Mouse (Mus musculus): Measurements from ENCODE around the gene Ppp2r5c.
A peak's percentile ranks its signal among the peaks of the same experiment; 100 is the strongest.

Gene Ppp2r5c

DNA sequence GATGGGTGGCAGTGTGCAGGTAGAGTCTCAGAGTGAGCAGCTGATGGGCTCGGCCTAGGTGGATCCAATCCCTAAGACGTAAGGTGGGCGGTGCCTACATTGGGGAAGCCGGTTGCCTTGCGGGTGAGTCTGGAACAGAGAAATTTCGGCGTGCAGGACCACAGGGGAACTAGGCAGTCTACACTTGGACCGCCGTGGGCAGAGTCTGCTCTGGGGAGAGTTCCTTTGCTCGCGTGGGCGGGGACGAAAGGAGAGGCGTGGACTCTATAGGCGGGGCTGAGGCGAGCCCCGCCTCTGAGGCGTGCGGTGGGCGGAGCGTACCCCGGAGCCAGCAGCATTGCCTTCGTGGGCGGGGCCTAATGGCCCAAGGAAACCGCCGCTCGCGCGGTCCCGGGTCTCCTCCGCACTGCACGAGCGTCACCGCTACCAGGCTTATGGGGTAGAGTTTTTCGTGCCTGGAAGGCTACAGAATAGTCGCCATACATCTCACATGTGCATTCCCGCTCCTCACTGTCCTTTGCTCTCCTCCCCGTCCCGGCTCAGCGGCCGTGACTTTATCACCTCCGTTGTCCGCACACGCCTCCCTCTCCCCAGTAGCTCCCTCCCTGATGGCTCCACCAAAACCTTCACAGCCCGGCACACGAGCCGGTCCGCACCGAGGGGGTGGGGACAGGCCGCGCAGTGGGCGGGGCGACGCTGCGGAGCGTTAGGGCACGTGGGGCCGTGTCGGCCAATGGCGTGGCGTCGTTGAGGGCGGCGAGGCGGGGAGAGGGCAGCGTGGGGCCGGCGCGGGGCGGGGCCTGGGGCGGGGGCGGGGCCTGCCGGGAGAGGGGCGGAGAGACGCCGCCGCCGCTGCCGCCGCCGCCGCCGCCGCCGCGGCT, at the start of gene Ppp2r5c:
TSS of gene Ppp2r5c (plus strand) at position 831 of the 881 bp plus-strand sequence.
- DNase-seq (ENCODE audit: low read depth), result peak; percentile 97

DNA sequence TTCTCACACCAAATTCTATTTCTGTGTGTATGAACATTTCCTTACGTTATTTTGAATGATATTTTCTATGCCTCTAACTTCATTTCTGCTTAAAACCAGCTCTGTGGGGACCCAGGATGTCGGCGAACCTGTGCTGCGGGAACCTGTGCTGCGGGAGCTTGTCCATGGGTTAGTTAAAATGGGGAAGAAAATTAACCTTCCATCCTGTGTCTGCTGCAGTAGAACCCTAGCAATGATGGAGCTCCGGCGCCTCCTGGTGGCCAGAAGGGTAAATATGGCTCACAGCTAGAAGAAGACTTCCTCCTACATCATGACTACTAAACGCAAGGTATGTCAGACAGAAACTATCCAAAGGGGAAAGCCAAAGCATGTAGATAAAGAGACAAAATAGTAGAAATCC, 48.6 kb upstream of the Ppp2r5c start:
- DNase-seq (ENCODE audit: low read depth), result peak; percentile 73

DNA sequence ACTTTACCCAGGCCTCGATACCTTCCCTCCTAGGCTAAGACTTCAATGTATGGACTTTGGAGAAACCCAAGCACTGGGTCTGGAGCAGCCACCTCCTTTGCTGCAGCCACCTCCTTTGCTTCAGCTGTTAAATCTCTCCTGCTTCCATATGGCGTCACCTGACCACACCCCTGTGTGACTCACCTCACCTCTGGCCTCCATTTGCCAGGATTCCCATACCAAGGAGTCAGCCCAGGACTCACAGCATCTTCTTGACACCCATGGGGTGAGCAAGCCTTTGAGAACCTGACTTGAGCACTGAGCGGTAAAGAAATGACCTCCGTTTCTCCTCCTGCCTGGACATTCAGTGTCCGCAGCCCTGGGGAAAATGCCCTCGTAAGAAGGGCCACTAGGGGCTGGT, 47.8 kb upstream of the Ppp2r5c start:
- DNase-seq (ENCODE audit: low read depth), result no peak

DNA sequence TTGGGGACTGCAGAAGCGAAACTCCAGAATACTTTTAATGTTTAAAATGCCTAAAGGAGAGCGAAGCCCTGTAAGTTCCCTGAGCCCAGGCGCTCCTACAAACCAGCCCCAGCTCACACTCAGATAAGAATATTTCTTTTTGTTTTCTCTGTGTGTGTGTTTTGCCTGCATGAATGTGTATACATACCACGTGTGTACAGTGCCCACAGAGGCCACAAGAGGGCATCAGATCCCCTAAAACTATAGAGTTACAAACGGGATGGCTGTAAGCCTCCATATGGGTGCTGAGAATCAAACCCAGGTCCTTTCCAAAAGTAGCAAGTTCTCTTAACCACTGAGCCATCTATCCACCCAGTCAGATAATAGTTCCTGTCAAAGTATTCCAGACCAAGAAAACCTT, 46.0 kb upstream of the Ppp2r5c start:
- no peak for DNase-seq (ENCODE audit: low read depth)

DNA sequence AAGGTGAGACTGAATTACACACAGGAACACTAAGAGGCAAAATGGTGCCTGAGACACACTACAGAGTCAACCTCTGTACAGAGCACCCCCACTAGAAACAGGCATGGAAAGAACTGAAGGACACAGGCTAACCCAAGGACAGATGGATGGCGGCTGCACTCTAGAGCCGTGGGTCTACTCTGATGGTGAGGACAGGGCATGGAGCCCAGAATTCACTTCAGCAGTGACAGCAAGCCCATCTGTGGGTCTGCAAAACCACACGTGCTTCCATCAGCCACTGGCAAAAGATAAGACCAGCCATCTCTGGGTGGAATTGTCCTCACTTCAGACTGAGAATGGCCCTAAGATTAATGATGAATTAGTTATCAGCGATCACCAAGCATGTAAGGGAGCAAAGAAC, 45.0 kb upstream of the Ppp2r5c start:
- DNase-seq (ENCODE audit: low read depth), result no peak

DNA sequence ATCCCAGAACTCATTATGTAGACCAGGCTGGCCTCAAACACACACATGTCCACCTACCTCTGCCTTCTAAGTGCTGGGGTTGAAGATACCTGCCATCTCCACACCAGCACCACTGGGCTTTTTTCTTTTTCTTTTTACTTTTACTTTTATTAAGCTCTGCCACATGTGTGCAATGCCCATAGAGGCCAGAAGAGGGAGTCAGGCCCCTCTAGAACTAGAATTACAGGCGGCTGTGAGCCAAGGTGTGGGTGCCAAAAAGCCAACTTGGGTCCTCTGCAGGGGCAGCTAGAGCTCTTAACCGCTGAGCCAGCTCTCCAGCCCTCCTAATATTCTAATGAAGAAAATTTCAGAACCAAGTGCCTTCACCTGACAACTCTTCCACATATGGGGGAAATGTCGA, 30.7 kb upstream of the Ppp2r5c start:
- DNase-seq (ENCODE audit: low read depth), result peak; percentile 53

DNA sequence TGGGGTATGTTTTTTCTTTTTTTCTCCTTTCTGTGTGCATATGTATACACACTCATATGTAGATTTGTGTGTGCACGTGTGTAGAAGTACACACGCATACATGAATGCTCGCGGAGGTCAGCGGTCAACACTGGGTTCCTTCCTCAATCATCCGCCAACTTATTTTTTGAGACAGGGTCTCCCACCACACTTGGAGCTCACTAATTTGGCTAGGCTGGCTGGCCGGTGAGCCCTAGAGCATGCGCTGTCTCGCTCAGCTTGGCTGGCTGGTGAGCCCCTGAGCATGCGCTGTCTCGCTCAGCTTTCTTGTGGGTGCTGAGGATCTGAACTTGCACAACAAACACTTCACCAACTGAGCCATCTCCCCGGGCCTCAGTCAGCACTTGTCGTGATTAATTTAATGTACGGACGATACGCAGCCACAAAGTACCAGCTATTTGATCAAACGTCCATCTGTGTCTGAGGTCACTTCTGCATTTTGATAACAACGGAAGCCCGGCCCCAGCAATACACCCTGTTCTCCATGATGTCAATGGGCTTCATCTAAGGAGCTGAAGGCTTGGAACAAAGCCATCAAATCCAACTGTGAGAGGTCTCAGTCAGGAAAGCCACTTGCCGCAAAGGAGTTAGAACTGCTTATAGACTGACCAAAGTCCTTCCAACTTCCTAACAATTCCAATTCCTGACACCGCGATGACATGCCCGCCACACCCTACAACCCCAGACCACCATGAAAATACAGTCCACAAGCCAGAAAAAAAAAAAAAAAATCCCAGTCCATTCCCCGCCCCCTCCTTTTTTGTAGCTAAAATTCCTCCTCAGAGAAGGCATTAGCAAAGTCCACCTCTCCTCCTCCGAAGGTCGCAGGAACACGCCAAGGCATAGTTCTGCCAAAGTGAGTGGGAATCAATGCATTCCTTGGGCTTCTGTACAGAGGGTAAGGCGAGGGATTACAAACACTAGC, 29.6 kb upstream of the Ppp2r5c start:
- peak; percentile 44 for DNase-seq (ENCODE audit: low read depth)

DNA sequence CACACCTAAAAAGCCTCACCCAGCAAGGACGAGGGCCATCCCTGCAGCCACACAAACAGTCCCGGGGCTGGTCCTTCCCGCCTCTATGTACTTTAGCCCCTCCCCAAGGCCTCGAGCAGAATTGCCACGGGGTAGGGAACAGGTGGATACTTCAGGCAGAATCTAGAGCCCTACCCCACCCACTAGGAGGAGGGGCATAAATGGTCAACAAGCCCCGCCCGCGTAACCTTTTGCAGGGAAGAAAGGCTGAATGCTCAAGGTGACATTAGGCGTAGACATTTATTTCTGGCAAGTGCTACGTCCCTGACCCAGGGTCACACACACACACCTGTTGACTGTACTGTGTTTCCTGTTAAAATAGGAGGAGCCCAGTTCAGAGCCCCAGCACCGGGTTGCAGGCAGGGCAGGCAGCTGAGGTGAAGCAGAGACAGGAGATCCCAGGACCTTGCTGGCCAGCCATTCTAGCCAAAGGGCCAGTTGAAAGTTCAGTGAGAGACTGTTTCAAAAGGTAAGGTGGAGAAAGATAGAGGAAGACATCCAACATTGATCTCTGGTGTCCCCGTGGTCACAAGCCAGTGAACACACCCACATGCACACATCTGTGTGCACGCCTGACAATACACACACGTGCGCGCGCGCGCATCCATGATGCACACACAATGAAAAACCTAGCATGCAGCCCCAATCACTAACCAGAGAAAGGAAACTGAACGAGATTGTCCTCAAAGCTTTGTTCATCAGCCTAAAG, 28.8 kb upstream of the Ppp2r5c start:
- DNase-seq (ENCODE audit: low read depth), result peak; percentile 22

DNA sequence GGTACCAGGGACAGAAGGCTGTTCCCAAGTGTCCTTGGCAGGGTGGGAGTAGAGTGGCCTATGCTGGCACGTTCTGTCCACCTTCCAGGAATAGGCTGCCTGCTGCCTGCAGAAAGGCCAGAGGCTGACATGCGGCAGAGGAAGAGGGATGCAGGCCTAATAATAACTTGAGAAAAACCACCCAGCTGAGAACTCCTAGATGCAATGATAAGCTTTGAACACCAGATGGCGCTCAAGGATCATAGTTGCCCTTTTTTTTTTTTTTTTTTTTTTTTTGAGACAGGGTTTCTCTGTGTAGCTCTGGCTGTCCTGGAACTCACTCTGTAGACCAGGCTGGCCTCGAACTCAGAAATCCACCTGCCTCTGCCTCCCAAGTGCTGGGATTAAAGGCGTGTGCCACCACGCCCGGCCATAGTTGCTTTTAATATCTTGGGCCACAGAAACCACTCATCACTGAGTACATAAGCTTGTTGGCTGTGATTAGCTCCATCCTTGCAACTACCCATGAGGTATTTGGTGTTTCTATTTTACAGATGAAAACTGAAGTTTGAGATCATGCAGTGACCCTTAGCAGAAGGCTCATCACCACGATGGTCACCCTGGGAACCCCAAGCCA, 28.1 kb upstream of the Ppp2r5c start:
- DNase-seq (ENCODE audit: low read depth), result peak; percentile 82

DNA sequence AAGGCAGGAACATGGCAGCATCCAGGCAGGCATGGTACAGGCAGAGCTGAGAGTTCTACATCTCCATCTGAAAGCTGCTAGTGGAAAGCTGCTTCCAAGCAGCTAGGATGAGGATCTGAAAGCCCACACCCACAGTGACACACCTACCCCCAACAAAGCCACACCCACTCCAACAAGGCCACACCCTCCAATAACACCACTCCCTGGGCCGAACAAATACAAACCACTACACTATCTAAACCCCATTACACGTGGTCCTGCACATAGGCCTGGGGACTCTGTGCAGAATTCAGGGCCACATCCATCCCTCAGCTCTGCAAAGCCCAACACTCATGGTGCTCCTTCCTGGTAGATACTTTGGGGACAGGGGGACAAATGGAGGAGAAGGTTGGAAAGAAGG, 27.0 kb upstream of the Ppp2r5c start:
- no peak for DNase-seq (ENCODE audit: low read depth)

DNA sequence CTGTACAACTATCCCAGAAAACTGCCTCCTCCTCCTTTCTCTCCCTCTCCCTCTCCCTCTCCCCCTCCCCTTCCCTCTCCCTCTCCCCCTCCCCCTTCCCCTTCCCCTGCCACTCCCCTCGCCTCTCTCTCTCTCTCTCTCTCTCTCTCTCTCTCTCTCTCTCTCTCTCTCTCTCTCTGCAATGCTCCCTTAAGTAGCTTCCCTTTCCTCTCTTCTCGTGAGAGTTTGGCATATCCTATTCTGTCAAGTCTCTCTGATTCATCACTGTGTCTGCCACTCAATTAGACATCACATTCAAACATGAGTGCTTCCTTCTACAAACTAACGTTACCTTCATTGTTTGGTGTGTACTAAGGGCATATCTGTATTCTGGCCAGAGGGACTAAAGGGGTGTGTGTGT, 25.6 kb upstream of the Ppp2r5c start:
- no peak for DNase-seq (ENCODE audit: low read depth)

DNA sequence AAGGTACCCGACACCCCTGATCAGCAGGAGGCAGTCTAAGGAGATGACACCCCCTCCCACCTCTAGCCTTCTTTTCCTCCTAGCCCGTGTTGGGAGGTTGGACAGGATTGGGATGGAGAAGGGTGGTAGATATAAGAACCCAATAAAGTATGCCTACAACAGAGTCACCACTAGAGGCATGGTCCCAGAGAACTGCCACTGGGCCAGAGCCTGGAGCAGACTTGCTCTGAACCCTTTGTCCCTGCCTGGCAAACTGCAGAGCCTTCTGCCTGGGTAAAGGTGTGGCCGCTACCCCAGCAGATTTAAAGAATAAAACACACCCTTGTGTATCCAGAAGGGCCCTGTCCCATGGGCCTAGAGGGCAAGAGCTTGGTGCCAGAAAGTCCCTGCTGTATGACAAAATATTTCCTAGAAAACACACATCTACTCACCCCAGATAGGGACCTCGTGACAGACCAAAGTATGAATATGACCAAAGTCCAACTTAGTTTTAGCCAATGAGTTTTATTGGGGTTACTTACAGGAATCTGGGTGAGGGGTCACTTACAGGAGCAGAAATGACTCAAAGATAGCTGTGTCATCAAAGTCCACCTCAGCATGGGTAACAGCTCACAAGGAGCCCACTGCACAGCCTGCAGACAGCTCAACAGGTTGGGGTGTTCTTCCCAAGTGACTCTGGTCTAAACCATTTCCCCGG, 22.8 kb upstream of the Ppp2r5c start:
- no peak for DNase-seq (ENCODE audit: low read depth)

DNA sequence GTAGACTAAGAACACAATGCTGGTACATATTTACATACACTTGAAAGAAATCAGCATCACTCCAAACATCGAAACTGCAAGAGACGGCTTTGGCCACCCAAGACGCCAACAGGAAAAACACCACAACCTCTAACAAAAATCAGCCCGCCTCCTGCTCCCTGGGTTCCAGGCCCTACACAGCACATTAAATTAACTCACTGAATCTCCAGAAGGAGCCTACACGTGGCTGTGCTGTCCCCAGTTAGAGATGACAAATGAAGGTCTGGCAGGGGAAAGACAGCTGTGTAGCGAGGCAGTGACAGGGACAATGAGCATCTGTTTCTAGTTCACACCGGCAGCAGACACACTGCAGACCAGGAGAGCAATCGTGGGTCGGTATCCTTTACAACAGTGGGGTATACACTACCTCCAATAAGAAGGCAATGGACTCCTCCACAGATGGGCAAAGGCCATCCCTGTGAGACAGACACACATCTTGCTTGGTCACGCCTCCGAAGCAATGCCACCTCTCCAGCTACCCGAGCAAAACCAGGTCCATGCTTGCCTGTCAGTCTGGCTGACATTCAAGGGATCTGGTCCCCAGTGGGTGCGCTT, 20.4 kb upstream of the Ppp2r5c start:
- no peak for DNase-seq (ENCODE audit: low read depth)

DNA sequence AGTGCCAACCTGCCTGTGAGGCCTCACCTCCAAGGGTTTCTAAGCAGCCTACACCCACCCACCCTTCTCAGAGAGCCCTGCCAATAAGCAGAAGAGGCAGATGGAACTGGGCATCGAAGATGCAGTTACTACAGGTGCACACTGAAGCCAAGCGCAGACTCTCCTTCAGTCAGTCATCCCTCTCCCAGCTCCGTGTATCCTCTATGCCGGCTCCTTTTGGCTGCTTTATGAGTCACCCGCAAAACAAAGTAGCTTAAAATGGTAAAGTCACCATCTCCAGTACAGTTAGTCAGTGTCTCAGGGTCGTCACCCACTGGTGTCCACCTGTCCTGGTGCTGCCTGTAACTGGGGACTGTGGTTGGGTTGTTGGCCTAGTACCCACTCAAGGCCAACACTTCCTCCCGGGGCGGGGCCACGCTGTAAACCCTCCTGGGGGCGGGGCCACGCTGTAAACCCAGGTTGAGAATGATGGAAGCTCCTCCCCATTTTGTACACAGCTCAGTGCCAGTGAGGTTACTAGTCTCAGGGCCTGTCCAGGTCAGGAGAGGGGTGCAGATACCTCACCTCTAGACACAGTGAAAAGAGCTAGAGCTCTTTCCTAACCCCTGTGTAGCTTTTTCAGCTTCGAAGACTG, 17.5 kb upstream of the Ppp2r5c start:
- DNase-seq (ENCODE audit: low read depth), result no peak

DNA sequence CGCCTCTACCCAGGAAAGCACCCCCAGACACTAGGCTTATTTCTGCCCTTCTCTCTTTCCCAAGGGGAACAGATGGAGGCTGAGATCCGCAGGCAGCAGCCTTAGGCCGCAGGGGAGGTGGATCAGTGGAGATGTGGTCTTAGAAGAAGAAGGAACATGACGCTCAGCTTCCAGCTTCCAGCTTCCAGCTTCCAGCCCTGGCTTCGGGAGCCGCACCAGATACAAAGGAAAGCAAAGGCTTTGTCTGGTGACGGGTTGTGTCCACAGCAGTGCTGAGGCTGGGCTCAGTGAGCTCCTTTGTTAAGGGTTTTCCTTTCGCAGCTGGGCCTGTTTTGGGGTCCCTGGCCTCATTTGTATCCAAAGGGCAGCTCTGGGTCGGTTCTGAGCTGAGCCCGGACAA, 16.9 kb upstream of the Ppp2r5c start:
- DNase-seq (ENCODE audit: low read depth), result no peak

DNA sequence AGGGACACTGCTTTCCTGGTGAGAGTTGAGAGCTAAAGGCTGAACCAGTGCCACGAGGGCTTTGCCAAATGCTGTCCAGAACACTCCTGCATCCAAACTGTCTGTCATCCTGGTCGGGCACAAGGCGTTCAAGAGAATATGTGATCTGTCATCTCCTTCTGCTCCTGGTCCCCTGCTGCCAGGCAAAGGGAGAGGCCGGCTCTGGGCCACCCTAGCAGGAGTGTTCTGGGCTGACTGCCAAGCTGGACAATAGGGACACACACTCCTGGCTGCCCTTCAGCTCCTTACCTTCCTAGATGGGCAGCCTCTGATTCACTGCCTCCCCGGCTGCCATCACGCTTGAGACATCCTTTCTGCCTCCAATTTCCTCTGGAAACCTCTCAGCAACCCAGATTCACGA, 15.1 kb upstream of the Ppp2r5c start:
- DNase-seq (ENCODE audit: low read depth), result no peak

DNA sequence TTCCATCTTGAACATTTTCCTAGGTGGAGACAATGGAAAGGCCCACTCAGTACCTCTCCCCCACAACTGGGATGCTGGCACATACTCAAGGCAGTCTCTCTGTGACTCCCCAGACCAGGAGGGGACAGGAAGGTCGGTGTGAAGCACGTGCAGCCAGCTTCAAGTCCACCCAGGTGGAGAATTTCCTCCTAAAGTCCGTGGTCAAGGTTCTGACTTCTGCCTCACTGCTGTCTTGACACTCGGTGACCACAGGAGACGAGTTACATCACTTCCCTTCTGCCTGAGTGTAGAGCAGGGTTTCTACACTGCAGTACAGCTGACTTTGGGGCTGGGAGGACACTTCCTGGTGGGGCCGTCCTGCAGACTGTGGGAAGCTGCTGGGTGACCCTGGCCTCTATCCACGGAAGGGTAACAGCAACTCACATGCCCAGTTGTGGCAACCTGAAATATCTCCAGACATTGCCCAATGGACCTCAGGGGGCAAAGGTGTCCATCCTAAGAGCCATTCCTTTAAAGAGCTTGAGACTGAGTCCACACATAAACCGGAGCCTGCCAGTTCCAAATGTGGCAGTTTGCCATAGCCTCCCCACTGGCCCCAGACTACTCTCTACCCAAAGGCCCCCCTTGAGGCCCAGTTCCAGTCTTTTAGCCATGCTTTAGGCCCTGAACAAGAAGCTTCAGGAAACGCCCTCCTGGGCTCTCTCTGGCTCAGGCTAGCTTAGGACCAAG, 10.1 kb upstream of the Ppp2r5c start:
- no peak for DNase-seq (ENCODE audit: low read depth)

DNA sequence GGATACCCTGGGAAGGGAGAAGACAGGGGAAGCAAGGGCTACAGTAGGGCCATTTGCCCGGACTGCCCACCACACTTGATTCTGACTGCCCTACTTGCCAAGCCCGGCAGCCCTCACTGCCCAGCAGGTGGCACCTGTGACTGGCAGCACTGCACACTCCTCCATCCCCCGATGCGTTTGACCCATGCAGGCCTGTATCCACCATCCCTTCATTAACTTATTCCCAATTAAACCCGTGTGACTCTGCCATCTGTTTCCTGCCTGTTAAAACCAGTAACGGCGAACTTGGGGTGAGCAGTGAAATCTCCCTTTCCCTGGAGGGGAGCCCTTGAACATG, 9.6 kb upstream of the Ppp2r5c start:
- peak; percentile 10 for DNase-seq (ENCODE audit: low read depth)

DNA sequence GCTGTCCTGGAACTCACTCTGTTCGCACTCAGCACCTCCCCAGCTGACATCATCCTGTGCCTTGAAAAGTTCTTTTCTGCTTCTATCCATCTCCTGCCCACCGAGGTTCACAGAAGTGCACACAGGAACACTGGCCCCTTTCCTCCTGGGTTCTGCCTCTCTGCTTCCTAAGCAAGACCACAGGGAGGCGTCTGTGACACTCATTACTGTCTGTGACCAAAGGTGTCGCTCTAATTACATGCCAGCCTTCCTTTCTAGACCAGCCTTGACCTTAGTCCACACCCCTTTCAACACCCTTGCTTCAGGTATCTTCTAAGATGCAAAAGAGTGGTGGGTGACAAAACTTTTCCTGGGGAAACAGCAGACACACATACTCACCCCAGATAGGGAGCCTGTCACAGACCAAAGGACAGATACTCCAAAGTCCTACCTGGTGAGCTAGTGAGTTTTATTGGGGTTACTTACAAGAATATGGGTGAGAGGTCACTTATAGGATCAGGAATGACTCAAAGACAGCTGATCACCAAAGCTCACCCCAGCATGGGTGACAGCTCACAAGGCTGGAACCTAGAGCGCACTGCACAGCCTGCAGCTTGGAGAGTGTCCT, 8.4 kb upstream of the Ppp2r5c start:
- peak; percentile 47 for DNase-seq (ENCODE audit: low read depth)

Data from naive thymus-derived CD4-positive, alpha-beta T cell, adult 2 months (primary cell).